Mouse (Mus musculus) heart, embryonic 16.5 days (tissue): Measurements from ENCODE around the gene Ano4. TPM values are rescaled to one million over a fixed set of nuclear protein-coding genes. Genes with fewer than 3 reads are reported as not detected.

Experiments
- ATAC-seq: fragments of 200-750 bp; cut with Nextera tagmentation; replicated peaks from 2 replicates; pipeline ENCODE4 v1.8.0; 2017; ENCODE audit warnings: moderate number of reproducible peaks; ENCODE audit not compliant: insufficient read depth, low FRiP score; ENCODE audit errors: extremely low read depth
- H3K27ac ChIP-seq: fragments of 300-500 bp; sonication (generic); 2 replicates; pipeline ENCODE4 v1.5.1; 2014; ENCODE audit warnings: mild to moderate bottlenecking, low read length, control low read depth, moderate library complexity
- H3K27me3 ChIP-seq: fragments of 300-500 bp; sonication (generic); 2 replicates; pipeline ENCODE4 v1.6.1; 2014; ENCODE audit warnings: low read length, mixed read lengths; ENCODE audit not compliant: control insufficient read depth, insufficient read depth
- H3K36me3 ChIP-seq: fragments of 300-500 bp; sonication (generic); 2 replicates; pipeline ENCODE4 v1.6.1; 2014; ENCODE audit not compliant: control insufficient read depth, insufficient read depth
- H3K4me1 ChIP-seq: fragments of 300-500 bp; sonication (generic); 2 replicates; pipeline ENCODE4 v1.6.1; 2014; ENCODE audit warnings: low read length, mixed read lengths; ENCODE audit not compliant: control insufficient read depth, insufficient read depth
- H3K4me2 ChIP-seq: fragments of 300-500 bp; sonication (generic); 2 replicates; pipeline ENCODE4 v1.6.1; 2014; ENCODE audit warnings: low read depth, mild to moderate bottlenecking, control low read depth, low read length
- H3K4me3 ChIP-seq: fragments of 300-500 bp; sonication (generic); 2 replicates; pipeline ENCODE4 v1.5.1; 2014; ENCODE audit warnings: mild to moderate bottlenecking, control low read depth, low read length
- H3K9ac ChIP-seq: fragments of 300-500 bp; sonication (generic); 2 replicates; pipeline ENCODE4 v1.6.1; 2014; ENCODE audit warnings: low read length, control low read depth
- H3K9me3 ChIP-seq: fragments of 300-500 bp; sonication (generic); replicated peaks from 2 replicates; pipeline ENCODE4 v1.6.1; 2016; ENCODE audit warnings: low read length; ENCODE audit not compliant: control insufficient read depth
- WGBS: fragments of 180-500 bp; shearing (Covaris S2); extraction: QIAGEN DNeasy Blood & Tissue Kit; methylation state at CpG from one replicate; pipeline ENCODE4 v1.1.7; 2014; 5-methylcytosine and 5-hydroxymethylcytosine counted together
- polyA plus RNA-seq: library from polyadenylated mRNA; unstranded; fragments of >200 nt; fragmentation: Nextera tagmentation; extraction: Ambion mirVana; gene quantifications from 2 replicates; pipeline ENCODE4 v1.2.1, GENCODE M21; 2015

Ano4 gene
- polyA plus RNA-seq, 1 experiment from 2014 or later: 3.5 TPM

DNA sequence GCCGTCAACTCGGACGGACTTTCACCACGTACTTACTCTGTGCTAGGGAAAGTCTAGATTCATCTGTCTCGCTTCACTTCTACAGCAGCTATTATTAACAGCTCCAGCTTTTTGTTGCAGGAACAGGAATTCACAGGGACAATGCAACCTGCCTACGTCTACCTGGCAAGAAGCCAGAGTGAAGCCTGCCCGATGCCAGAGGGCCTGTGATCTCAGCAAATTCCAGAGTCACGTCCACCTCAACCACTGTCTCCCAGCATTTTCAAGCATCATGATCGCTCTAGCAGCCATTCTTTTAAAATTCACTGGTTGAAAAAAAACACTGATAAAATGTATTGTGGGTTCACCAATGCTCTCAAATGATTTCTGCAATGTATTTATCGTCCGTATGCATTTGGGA lies 6.9 kb upstream of the Ano4 start:
- peak overlapping the region; percentile 52 for H3K4me2 ChIP-seq
- no peak for ATAC-seq
- H3K27ac ChIP-seq: no peak overlapping the region
- no peak overlapping the region for H3K9ac ChIP-seq
- peaks cover 3% of the 10 kb centered on the region; the same call in 1 of the 2 replicates for H3K4me1 ChIP-seq
- H3K36me3 ChIP-seq: no peaks in the 10 kb centered on the region
- H3K9me3 ChIP-seq: no peaks in the 10 kb centered on the region
- peaks cover 2% of the 10 kb centered on the region; the same call in 1 of the 2 replicates for H3K27me3 ChIP-seq
- H3K4me3 ChIP-seq: peak overlapping the region; percentile 23; the same call in 1 of the 2 replicates
- 42% methylated on average over 11 of the region's 11 CpGs for WGBS

DNA sequence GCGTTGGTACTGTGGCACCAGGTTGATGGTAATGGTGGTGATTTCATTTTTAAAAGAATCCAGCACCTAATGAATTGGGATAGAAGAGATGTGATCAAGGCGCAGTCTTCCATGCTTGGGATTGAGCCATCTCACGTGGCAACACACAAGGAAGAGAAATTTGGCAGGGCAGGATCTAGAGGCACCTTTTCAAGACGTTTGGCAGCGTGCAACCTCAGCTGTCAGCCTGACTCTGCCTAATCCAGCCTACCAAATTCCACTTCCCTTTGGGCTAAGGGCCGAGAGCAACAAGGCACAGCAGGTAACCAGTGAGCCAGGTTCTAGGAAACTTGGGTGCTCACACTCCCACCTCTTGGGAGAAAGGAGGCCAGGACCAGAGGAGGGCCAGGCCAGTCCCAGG lies 1.0 kb upstream of the Ano4 start:
- WGBS: 75% methylated on average over 6 of the region's 6 CpGs
- Histone ChIP-seq H3K4me2 (peak overlapping the region; percentile 97), H3K36me3 (no peaks in the 10 kb centered on the region), H3K9me3 (no peaks in the 10 kb centered on the region), H3K9ac (no peak overlapping the region), H3K27me3 (peaks cover 6% of the 10 kb centered on the region; the same call in 1 of the 2 replicates), H3K4me1 (peaks cover 25% of the 10 kb centered on the region), H3K27ac (no peak overlapping the region), H3K4me3 (peak overlapping the region; percentile 80; the same call in 1 of the 2 replicates)
- ATAC-seq: no peak

DNA sequence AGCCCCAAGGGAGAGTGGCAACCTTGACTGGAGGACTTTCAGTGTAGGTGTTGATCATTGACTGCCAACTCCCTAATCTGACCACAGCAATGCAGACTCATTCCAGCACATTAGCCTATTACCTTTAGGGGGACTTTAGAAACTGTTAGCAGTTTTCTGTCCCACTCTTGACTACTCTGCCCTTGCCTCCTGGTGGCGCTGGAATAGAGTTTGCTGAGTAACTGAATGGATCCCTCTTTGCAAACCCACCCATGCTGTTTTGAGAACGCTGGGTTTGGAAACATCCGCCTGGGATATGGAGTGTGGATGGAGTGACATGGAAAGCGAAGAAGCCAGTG lies 603 bp upstream of the Ano4 start:
- H3K4me2 ChIP-seq: peak overlapping the region; percentile 97
- peaks cover 6% of the 10 kb centered on the region; the same call in 1 of the 2 replicates for H3K27me3 ChIP-seq
- peak overlapping the region; percentile 84; the same call in 1 of the 2 replicates for H3K27ac ChIP-seq
- no peak for ATAC-seq
- peak overlapping the region; percentile 85 for H3K9ac ChIP-seq
- H3K36me3 ChIP-seq: no peaks in the 10 kb centered on the region
- no peaks in the 10 kb centered on the region for H3K9me3 ChIP-seq
- H3K4me1 ChIP-seq: peaks cover 25% of the 10 kb centered on the region
- WGBS: 39% methylated on average over 4 of the region's 4 CpGs
- H3K4me3 ChIP-seq: peak overlapping the region; percentile 80

DNA sequence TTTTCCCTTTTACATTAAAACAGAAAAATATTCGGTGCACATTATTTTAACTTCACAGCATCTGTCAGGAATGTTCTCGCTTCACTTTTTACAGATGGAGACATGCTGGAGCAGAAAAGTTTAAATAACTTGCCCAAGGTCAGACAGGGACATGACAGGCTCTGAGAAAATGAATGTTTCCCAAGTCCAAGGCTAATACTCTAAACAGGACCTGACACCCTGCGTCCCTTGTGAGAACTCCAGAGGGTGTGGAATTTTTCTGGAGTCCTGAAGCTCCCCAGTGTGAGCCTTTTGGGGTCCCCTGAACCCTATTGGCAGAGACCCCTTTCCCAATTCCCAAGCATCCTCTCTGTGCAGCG lies 451 bp downstream of the Ano4 start:
- WGBS: 8% methylated on average over 4 of the region's 4 CpGs
- no peak for ATAC-seq
- peak overlapping the region; percentile 85 for H3K9ac ChIP-seq

DNA sequence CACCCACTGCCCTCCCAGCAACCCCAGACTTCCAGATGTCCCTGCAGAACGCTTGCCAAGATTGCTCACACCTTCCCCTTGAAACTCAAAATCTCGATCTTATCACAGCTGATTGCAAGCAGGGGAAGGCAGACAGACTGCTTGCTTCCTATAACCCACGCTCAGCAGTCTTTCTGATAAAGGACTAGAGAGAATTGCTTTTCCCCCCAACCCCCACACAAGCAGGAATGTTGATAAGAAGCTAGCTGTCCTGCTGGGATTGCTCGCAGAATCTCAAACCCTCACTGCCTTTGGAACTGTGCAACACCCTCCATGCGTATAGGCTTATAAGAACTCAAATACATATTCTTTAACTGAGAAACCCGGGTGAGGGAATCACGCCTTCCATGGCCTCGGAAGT lies 846 bp downstream of the Ano4 start:
- peak overlapping the region; percentile 80 for H3K4me3 ChIP-seq
- H3K9ac ChIP-seq: peak overlapping the region; percentile 85
- no peaks in the 10 kb centered on the region for H3K9me3 ChIP-seq
- no peak for ATAC-seq
- peak overlapping the region; percentile 97 for H3K4me2 ChIP-seq
- WGBS: 5% methylated on average over 8 of the region's 8 CpGs
- no peaks in the 10 kb centered on the region for H3K36me3 ChIP-seq
- H3K27me3 ChIP-seq: peaks cover 6% of the 10 kb centered on the region; the same call in 1 of the 2 replicates
- peaks cover 25% of the 10 kb centered on the region for H3K4me1 ChIP-seq
- peak overlapping the region; percentile 84 for H3K27ac ChIP-seq

More for the DNA sequence above, 451 bp downstream of the Ano4 start:
- Histone ChIP-seq H3K27ac (peak overlapping the region; percentile 84), H3K4me1 (peaks cover 25% of the 10 kb centered on the region), H3K36me3 (no peaks in the 10 kb centered on the region), H3K27me3 (peaks cover 6% of the 10 kb centered on the region; the same call in 1 of the 2 replicates), H3K9me3 (no peaks in the 10 kb centered on the region), H3K4me3 (peak overlapping the region; percentile 80), H3K4me2 (peak overlapping the region; percentile 97)

DNA sequence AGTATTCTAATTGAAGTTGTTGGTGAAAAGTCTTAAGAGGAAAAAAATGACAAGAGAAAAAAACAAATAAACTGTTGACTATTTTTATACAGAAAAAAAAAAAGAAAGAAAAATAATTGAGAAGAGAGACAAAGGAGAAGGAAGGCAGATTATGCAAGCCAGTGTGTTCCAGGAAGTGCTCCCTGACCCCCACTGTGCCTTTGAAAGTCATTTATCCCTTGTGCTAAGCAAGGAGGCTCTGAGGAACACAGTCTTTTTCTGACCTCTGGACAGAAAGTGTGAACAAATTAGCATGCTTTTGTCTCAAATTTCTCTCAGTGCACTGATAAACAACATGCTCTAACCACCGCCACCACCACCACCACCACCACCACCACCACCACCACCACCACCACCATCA lies 14.3 kb downstream of the Ano4 start:
- H3K36me3 ChIP-seq: no peaks in the 10 kb centered on the region
- no peaks in the 10 kb centered on the region for H3K9me3 ChIP-seq
- no peak overlapping the region for H3K27ac ChIP-seq
- H3K4me2 ChIP-seq: no peak overlapping the region
- 91% methylated on average over 1 of the region's 1 CpGs for WGBS
- no peak for ATAC-seq
- H3K9ac ChIP-seq: no peak overlapping the region
- no peaks in the 10 kb centered on the region for H3K27me3 ChIP-seq
- H3K4me1 ChIP-seq: no peaks in the 10 kb centered on the region
- H3K4me3 ChIP-seq: no peak overlapping the region

DNA sequence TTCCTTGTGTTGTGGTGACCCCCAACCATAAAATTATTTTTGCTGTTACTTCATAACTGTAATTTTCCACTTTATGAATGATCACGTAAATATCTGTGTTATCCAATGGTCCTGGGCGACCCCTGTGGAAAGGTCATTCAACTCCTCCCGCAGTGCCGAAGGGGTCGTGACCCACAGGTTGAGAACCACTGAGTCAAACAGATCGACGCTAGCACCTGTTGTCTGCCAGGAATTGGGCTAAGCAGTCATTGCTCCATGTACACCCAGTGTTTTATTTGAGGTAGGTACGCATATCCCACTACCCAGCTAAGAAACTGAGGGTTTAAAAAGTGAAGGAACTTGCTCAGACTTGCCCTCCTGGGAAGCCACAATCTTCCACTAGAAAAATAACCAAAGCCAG lies 14.8 kb downstream of the Ano4 start:
- no peak for ATAC-seq
- Histone ChIP-seq H3K9ac (no peak overlapping the region), H3K36me3 (no peaks in the 10 kb centered on the region), H3K4me1 (no peaks in the 10 kb centered on the region), H3K27ac (no peak overlapping the region), H3K4me3 (no peak overlapping the region), H3K4me2 (no peak overlapping the region), H3K27me3 (no peaks in the 10 kb centered on the region), H3K9me3 (no peaks in the 10 kb centered on the region)
- 75% methylated on average over 8 of the region's 8 CpGs for WGBS

DNA sequence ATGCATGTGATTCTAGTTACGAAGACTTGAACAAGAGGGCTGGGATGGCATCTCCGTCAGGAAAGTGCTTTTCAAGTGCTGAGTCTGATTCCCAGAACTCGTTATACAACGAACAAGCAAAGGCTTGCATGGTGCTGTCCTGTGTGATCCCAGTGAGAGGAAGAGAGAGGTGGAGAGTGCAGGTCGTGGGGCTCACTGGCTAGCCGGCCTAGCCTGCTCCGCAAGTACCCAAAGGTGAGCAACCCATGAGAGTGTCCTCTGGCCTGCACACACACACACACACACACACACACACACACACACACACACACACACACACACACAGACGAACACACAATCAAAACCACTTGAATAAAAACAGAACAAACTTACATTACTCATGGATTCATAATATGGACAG lies 15.7 kb downstream of the Ano4 start:
- WGBS: 69% methylated on average over 8 of the region's 8 CpGs
- H3K4me1 ChIP-seq: no peaks in the 10 kb centered on the region
- H3K9me3 ChIP-seq: no peaks in the 10 kb centered on the region
- no peaks in the 10 kb centered on the region for H3K27me3 ChIP-seq
- H3K9ac ChIP-seq: no peak overlapping the region
- no peak overlapping the region for H3K27ac ChIP-seq
- H3K4me2 ChIP-seq: no peak overlapping the region
- no peak for ATAC-seq
- H3K36me3 ChIP-seq: no peaks in the 10 kb centered on the region
- H3K4me3 ChIP-seq: no peak overlapping the region

DNA sequence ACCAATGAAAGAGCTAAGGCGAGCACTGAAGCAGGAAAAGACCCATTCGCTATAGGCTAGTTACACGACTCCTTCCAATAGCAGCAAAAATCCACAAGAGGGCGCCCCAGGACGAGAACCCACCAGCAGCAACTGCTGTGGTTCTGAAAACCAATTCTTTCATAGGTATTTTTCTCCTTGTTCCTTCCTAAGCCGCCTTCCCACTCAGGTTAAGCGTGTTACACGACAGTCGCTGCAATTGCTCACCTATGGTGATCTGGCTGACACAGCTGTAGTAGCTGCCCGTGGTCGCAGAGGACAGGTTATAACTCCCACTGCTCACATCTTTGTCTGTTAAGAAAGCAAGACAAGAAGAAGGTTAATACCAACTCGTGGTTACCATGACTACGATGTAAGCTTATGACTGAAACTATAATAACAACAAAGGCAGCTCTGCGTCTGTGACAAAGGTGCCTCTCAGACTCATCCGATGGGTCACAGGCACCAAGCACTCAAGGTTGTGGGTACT lies 17.5 kb downstream of the Ano4 start:
- ATAC-seq: no peak
- H3K4me2 ChIP-seq: no peak overlapping the region
- no peak overlapping the region for H3K27ac ChIP-seq
- H3K9me3 ChIP-seq: no peaks in the 10 kb centered on the region
- 33% methylated on average over 15 of the region's 15 CpGs for WGBS
- no peak overlapping the region for H3K4me3 ChIP-seq
- H3K27me3 ChIP-seq: no peaks in the 10 kb centered on the region
- no peak overlapping the region for H3K9ac ChIP-seq
- H3K4me1 ChIP-seq: no peaks in the 10 kb centered on the region
- H3K36me3 ChIP-seq: no peaks in the 10 kb centered on the region
